Mouse (Mus musculus): ENCODE results near the gene Mecom.
"Not testable (repeated sequence)": the region's sequence is repeated elsewhere in the genome, so short reads cannot be mapped to it uniquely, and the experiment has no call there.

- not testable (repeated sequence) for TF ChIP-seq CTCF (IDR thresholded peaks at IDR 0.05; ENCODE audit: control insufficient read depth, insufficient read depth, insufficient replicate concordance, low read depth, low read length); POLR2A (IDR thresholded peaks at IDR 0.05; ENCODE audit: control insufficient read depth, low read depth, low read length)
These were observed 27.1 kb downstream of the Mecom start for GRCm38 (mm10) chr3:30520751-30521150.
